In the genomic region with DNA sequence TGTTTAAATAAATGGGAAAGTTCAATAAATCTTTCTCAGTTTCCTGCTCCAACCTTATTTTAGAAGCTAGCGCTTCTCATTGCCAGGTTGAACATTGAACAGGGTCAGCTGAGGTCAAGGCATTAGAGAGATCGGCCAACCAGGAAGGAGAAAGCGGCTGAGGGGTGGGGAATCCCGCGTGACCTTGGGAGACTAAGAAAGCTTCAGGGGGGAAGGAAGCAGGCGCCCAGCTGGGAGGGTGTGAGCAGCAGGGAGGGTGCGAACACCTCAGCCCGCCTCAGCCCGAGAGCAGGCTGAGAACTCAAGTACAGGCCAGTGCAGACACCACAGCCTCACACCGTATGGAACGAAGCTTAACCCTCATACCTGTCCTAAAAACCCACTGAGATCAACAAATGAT, we compare ENCODE assay signal across 8 mouse cellular contexts. TPM values are rescaled to one million over a fixed set of nuclear protein-coding genes. Genes with fewer than 3 reads are reported as not detected.
A peak's percentile ranks its signal among the peaks of the same experiment; 100 is the strongest.
DNase-seq lines count a peak whose midpoint lies in the region; ATAC-seq lines count a peak whose summit lies in the region.

No protein-coding gene starts in this region.

- H3K36me3 ChIP-seq in kidney, embryonic 16.5 days (ENCODE audit: insufficient read depth, low read length) = 0 out of 2 replicates have a peak, but pooled peaks cover 3% of the 10 kb centered on the region
- H3K36me3 ChIP-seq in hindbrain, embryonic 12.5 days = peaks cover 10% of the 10 kb centered on the region; the same call in 1 of the 2 replicates
- H3K36me3 ChIP-seq in forebrain, embryonic 12.5 days (replicated peaks) = peaks cover 11% of the 10 kb centered on the region; the same call in 1 of the 2 replicates

- 19% methylated on average over 11 of the region's 11 CpGs for WGBS in kidney, embryonic 16.5 days
- WGBS in hindbrain, embryonic 12.5 days = 55% methylated on average over 11 of the region's 11 CpGs
- 58% methylated on average over 11 of the region's 11 CpGs for whole genome bisulfite sequencing in forebrain, embryonic 12.5 days

- H3K4me3 ChIP-seq in kidney, embryonic 16.5 days (ENCODE audit: low read length) = no peak overlapping the region
- no peak overlapping the region for H3K4me3 ChIP-seq in hindbrain, embryonic 12.5 days
- no peak overlapping the region for H3K4me3 ChIP-seq in forebrain, embryonic 12.5 days (replicated peaks)

- no peaks in the 10 kb centered on the region for H3K9me3 ChIP-seq in kidney, embryonic 16.5 days (ENCODE audit: low read length)
- no peaks in the 10 kb centered on the region for H3K9me3 ChIP-seq in hindbrain, embryonic 12.5 days (replicated peaks)
- no peaks in the 10 kb centered on the region for H3K9me3 ChIP-seq in forebrain, embryonic 12.5 days

- H3K4me2 ChIP-seq in kidney, embryonic 16.5 days (replicated peaks; ENCODE audit: low read depth, low read length) = peak overlapping the region; percentile 12
- no peak overlapping the region for H3K4me2 ChIP-seq in hindbrain, embryonic 12.5 days (replicated peaks)
- H3K4me2 ChIP-seq in forebrain, embryonic 12.5 days = no peak overlapping the region

- no peaks in the 10 kb centered on the region for H3K27me3 ChIP-seq in kidney, embryonic 16.5 days (ENCODE audit: insufficient read depth, low read length)
- no peaks in the 10 kb centered on the region for H3K27me3 ChIP-seq in hindbrain, embryonic 12.5 days
- H3K27me3 ChIP-seq in forebrain, embryonic 12.5 days = no peaks in the 10 kb centered on the region

- 0 out of 2 replicates have a peak overlapping the region, but pooled peaks have one; percentile 11 for H3K9ac ChIP-seq in kidney, embryonic 16.5 days (replicated peaks; ENCODE audit: low read length)
- H3K9ac ChIP-seq in hindbrain, embryonic 12.5 days = no peak overlapping the region
- no peak overlapping the region for H3K9ac ChIP-seq in forebrain, embryonic 12.5 days

- peak; percentile 55 for DNase-seq in R1 (ENCODE audit: low read depth, low spot score)
- peak; percentile 59 to 78 for DNase-seq in heart, adult 18-20 months
- DNase-seq in mesoderm, embryonic 11.5 days (ENCODE audit: low read depth, low spot score) = peak; percentile 23
- DNase-seq in urinary bladder, postnatal 36 days (ENCODE audit: low spot score in 2 of 2) = no peak
- no peak for DNase-seq in layer of hippocampus, adult 9-10 months (ENCODE audit: low spot score)

- peak overlapping the region; percentile 56; the same call in 1 of the 2 replicates for H3K27ac ChIP-seq in kidney, embryonic 16.5 days (ENCODE audit: low read length)
- H3K27ac ChIP-seq in hindbrain, embryonic 12.5 days = no peak overlapping the region
- H3K27ac ChIP-seq in forebrain, embryonic 12.5 days = no peak overlapping the region

- peak; percentile 85 for ATAC-seq in kidney, embryonic 16.5 days (ENCODE audit: low FRiP score, low TSS enrichment)
- ATAC-seq in hindbrain, embryonic 12.5 days (ENCODE audit: low FRiP score) = no peak
- ATAC-seq in forebrain, embryonic 12.5 days (ENCODE audit: low FRiP score) = no peak

- H3K4me1 ChIP-seq in kidney, embryonic 16.5 days (ENCODE audit: insufficient read depth, low read length) = peaks cover 44% of the 10 kb centered on the region
- peaks cover 11% of the 10 kb centered on the region for H3K4me1 ChIP-seq in hindbrain, embryonic 12.5 days
- H3K4me1 ChIP-seq in forebrain, embryonic 12.5 days = peaks cover 13% of the 10 kb centered on the region

RNA-seq across cellular contexts. Expression of a gene that starts 22.8 kb away (rescaled TPM):
- total RNA-seq in heart, adult 18-20 months (2021) = 10 to 100 TPM; 16.8 to 17.1 TPM
- 22.1 and 23.0 TPM in 2 replicates for polyA plus RNA-seq in kidney, embryonic 16.5 days (2015; fragmentation: Nextera tagmentation; extraction: Ambion mirVana)
- polyA plus RNA-seq in hindbrain, embryonic 12.5 days (2016; fragmentation: Nextera tagmentation; extraction: Ambion mirVana) = 21.0 and 21.5 TPM in 2 replicates
- polyA plus RNA-seq in forebrain, embryonic 12.5 days (2016; fragmentation: Nextera tagmentation; extraction: Ambion mirVana) = 17.8 and 18.3 TPM in 2 replicates

Comparison
In these comparisons a context has a peak if more than half of its experiments do, and no peak if none do; other contexts are left out.
1. DNase-seq: peak in R1 (single experiment), heart, adult 18-20 months (2 of 2) and mesoderm, embryonic 11.5 days (single experiment); none in urinary bladder, postnatal 36 days (0 of 2) and layer of hippocampus, adult 9-10 months (single experiment).